Mouse (Mus musculus): ENCODE measurements around the gene Hipk3. TPM values are rescaled to one million over a fixed set of nuclear protein-coding genes. Genes with fewer than 3 reads are reported as not detected.

The Hipk3 gene
- polyA plus RNA-seq, 3 experiments from 2014 or later: 11.2 to 16.3 (median 12.5) TPM

GRCm38 (mm10) chr2:104411806-104412205 is 82.4 kb downstream of the Hipk3 start:
- no peak for ATAC-seq

GRCm38 (mm10) chr2:104410963-104411545 is 83.2 kb downstream of the Hipk3 start, which contains the start of gene D430041D05Rik:
D430041D05Rik (minus strand) TSS chr2:104411013.
- no peak for ATAC-seq

- no peak for ATAC-seq
Measured at GRCm38 (mm10) chr2:104409851-104410821, 84.1 kb downstream of the Hipk3 start.

GRCm38 (mm10) chr2:104408351-104408750 is 85.9 kb downstream of the Hipk3 start:
- ATAC-seq: no peak

GRCm38 (mm10) chr2:104407913-104408312 is 86.3 kb downstream of the Hipk3 start:
- ATAC-seq: no peak

- no peak for ATAC-seq
Measured at GRCm38 (mm10) chr2:104404036-104404435, 90.2 kb downstream of the Hipk3 start.

GRCm38 (mm10) chr2:104398651-104399290 is 95.5 kb downstream of the Hipk3 start:
- ATAC-seq: no peak

GRCm38 (mm10) chr2:104395961-104396360 is 98.3 kb downstream of the Hipk3 start:
- no peak for ATAC-seq

GRCm38 (mm10) chr2:104394769-104395168 is 99.5 kb downstream of the Hipk3 start:
- ATAC-seq: no peak

- no peak for ATAC-seq
Measured at GRCm38 (mm10) chr2:104392700-104393312, 101.4 kb downstream of the Hipk3 start.

GRCm38 (mm10) chr2:104389231-104389630 is 105.0 kb downstream of the Hipk3 start:
- ATAC-seq: no peak

- no peak for ATAC-seq
Measured at GRCm38 (mm10) chr2:104385941-104386340, 108.3 kb downstream of the Hipk3 start.

- no peak for ATAC-seq
Measured at GRCm38 (mm10) chr2:104383589-104383988, 110.7 kb downstream of the Hipk3 start.

GRCm38 (mm10) chr2:104382813-104383212 is 111.4 kb downstream of the Hipk3 start:
- no peak for ATAC-seq

- no peak for ATAC-seq
Measured at GRCm38 (mm10) chr2:104379304-104379703, 114.9 kb downstream of the Hipk3 start.

- no peak for ATAC-seq
Measured at GRCm38 (mm10) chr2:104378791-104379190, 115.5 kb downstream of the Hipk3 start.

GRCm38 (mm10) chr2:104377990-104378389 is 116.3 kb downstream of the Hipk3 start:
- no peak for ATAC-seq

Other genes with a start within 250 kb of the Hipk3 start
- under 1 TPM in 1 of 3 experiments, not detected in 2; 0.17 TPM for gene D430041D05Rik, start 83.4 kb downstream of the Hipk3 start, polyA plus RNA-seq (2017; shearing (Covaris generic))
- 10 to 100 TPM; 64.5 to 85.7 (median 78.2) TPM for gene Cstf3, start 96.1 kb upstream of the Hipk3 start, polyA plus RNA-seq (2017; shearing (Covaris generic))
- under 1 TPM in 2 of 3 experiments, not detected in 1; 0.13 to 0.82 TPM for gene Tcp11l1, start 217.7 kb upstream of the Hipk3 start, polyA plus RNA-seq (2017; shearing (Covaris generic))
- gene Pin1rt1, start 221.9 kb upstream of the Hipk3 start, polyA plus RNA-seq (2017; shearing (Covaris generic)): not detected
- not detected for gene Depdc7, start 248.4 kb upstream of the Hipk3 start, polyA plus RNA-seq (2017; shearing (Covaris generic))